Mouse (Mus musculus) megakaryocyte, embryonic 14.5 days (primary cell): ENCODE measurements at regions not wholly inside any gene's neighbourhood (a gene's known extent, or its start where the extent isn't known, plus 50 kb on each side); places are given as distances from the start of the nearest gene placed in this dataset.

Source experiments
- H3K27me3 ChIP-seq: replicated peaks from 2 replicates; pipeline ENCODE3; 2012; ENCODE audit warnings: inconsistent platforms
- H3K36me3 ChIP-seq: replicated peaks from 2 replicates; pipeline ENCODE3; 2012; ENCODE audit warnings: low read length, inconsistent platforms, mixed read lengths
- H3K4me1 ChIP-seq: 2 replicates; pipeline ENCODE4 v1.6.1; 2012; ENCODE audit warnings: inconsistent platforms
- H3K4me3 ChIP-seq: replicated peaks from 2 replicates; pipeline ENCODE3; 2012; ENCODE audit warnings: moderate library complexity, mild to moderate bottlenecking, inconsistent platforms
- H3K9me3 ChIP-seq: 2 replicates; pipeline ENCODE4 v1.6.1; 2012; ENCODE audit warnings: inconsistent platforms
- FLI1 ChIP-seq: IDR thresholded peaks from 2 replicates; pipeline ENCODE4 v1.6.1; 2012; ENCODE audit warnings: low read length, inconsistent platforms, mixed read lengths
- GATA1 ChIP-seq: IDR thresholded peaks from 3 replicates; pipeline ENCODE4 v1.6.1; 2012; ENCODE audit warnings: mixed read lengths, low read length, inconsistent platforms, borderline replicate concordance

DNA sequence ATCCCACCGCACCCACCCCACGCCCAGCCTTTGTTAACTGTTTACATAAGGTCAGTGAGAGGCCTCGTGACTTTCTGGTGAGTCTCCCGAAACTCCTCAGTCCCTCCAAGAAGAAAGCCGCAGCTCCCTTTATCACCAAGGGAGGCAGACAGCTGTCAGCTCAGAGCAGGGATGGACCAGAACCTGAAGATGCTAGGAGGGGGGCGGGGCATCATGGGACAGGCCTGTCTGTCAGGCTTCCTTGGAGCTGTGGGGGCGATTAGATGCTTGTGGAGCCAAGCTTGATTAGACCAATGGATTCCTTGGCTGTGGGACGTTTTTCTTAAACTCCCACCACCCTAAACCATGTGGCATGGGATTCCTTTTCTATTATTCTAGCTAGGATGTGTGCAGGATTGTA is 363.7 kb upstream of the Trpc7 start:
- no peak for TF ChIP-seq GATA1
- no peak for TF ChIP-seq FLI1
- Histone ChIP-seq H3K27me3 (no peaks in the 10 kb centered on the region), H3K4me1 (no peaks in the 10 kb centered on the region), H3K36me3 (no peaks in the 10 kb centered on the region), H3K9me3 (peaks cover 49% of the 10 kb centered on the region), H3K4me3 (no peak overlapping the region)

DNA sequence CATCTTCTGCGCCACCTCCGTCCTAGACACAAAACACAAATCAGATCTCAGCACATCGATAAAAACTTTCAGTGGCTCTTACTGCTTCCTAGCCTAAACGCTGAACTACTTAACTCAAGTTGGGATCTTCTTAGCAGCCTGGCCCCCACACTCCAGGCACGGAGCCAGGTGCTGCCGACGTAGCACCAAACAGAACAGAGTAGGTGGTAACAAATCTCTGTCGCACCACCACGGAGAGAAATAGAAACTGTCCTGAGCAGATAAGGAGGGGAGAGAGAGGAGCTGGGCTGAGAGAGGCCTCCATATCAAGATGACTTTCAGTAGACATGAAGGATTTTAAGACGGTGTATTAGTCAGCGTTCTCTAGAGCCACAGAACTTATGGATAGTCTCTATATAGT is 360.1 kb upstream of the Trpc7 start:
- H3K4me3 ChIP-seq, result no peak overlapping the region
- no peaks in the 10 kb centered on the region for H3K4me1 ChIP-seq
- H3K36me3 ChIP-seq, result no peaks in the 10 kb centered on the region
- peaks cover 65% of the 10 kb centered on the region for H3K9me3 ChIP-seq
- TF ChIP-seq FLI1 (no peak), GATA1 (no peak)
- no peaks in the 10 kb centered on the region for H3K27me3 ChIP-seq

DNA sequence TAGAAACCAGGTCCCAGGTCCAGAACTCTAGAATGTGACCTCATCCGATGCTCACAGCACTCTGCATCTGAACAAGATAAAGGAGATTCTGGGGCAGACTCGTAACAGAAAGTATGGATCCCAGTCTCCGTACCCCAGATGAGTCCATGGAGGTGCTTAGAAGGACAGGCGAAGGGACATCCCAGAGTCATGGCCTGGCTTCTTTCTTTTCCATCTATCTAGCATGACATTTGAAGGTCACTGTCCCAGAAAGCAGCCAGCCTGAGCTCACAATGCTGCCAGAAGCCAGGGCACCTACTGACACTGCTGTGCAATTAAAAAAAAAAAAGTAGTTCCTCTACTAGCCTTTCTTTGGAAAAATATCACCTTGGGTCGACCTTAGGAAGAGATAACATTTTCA is 354.1 kb upstream of the Trpc7 start:
- H3K4me1 ChIP-seq, result no peaks in the 10 kb centered on the region
- H3K27me3 ChIP-seq, result no peaks in the 10 kb centered on the region
- peaks cover 60% of the 10 kb centered on the region for H3K9me3 ChIP-seq
- H3K36me3 ChIP-seq, result no peaks in the 10 kb centered on the region
- no peak for TF ChIP-seq FLI1
- TF ChIP-seq GATA1, result no peak
- H3K4me3 ChIP-seq, result no peak overlapping the region

DNA sequence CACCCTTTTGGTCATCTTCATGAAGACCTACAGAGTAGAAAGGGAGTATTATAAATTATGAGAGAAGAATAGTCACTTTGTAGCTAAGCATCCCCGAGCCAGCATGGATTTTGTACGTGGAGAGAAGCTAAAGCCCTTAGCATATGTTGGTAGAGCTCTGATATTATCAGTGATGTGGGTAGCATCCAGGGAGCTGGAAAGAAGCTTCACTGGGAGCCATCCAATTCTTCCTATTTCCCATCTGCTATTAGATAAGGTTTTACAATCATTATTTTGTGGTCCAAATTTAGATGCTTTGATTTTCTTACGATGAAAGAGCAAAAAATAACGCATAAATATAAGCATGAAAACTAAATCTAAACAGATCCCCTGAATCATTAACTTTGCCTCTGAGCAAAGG is 353.6 kb upstream of the Trpc7 start:
- Histone ChIP-seq H3K27me3 (no peaks in the 10 kb centered on the region), H3K9me3 (peaks cover 58% of the 10 kb centered on the region), H3K36me3 (no peaks in the 10 kb centered on the region), H3K4me1 (no peaks in the 10 kb centered on the region), H3K4me3 (no peak overlapping the region)
- TF ChIP-seq GATA1 (no peak), FLI1 (no peak)

DNA sequence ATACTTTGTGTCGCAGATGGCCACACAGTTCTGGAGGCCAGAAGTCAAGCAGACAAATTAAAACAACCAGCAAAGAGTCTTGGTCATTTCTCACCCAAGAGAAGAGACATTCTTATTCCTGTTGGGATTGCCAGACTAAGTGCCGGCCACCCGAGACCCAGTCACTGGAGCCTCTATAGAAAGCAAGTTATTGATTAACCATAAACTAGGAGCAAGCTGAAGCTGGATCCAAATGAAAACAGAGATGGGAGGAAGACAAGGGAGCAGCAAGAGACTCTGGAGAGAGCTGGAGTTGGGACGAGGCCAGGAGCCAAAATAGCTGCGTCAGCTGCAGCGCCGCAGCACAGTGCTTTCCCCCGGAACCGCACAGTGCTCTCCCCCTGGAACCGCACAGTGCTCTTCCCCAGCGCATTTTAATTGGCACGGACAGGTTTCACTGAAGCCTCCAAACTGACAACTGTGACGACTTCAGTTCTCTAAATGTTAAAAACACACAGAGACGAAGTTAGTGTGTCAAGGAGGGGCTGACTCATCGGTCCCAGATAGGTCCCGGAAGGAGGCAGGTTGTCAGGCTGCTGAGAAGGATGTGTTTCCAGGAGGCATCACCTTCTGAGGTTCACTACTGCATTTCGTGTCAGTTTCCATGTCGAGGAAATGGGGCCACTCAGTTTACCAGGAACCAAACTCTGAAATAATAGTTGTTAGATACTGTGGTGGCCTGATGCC is 350.6 kb upstream of the Trpc7 start:
- H3K36me3 ChIP-seq, result no peaks in the 10 kb centered on the region
- H3K4me1 ChIP-seq, result no peaks in the 10 kb centered on the region
- TF ChIP-seq FLI1, result no peak
- no peak for TF ChIP-seq GATA1
- no peaks in the 10 kb centered on the region for H3K27me3 ChIP-seq
- no peak overlapping the region for H3K4me3 ChIP-seq
- H3K9me3 ChIP-seq, result peaks cover 28% of the 10 kb centered on the region

DNA sequence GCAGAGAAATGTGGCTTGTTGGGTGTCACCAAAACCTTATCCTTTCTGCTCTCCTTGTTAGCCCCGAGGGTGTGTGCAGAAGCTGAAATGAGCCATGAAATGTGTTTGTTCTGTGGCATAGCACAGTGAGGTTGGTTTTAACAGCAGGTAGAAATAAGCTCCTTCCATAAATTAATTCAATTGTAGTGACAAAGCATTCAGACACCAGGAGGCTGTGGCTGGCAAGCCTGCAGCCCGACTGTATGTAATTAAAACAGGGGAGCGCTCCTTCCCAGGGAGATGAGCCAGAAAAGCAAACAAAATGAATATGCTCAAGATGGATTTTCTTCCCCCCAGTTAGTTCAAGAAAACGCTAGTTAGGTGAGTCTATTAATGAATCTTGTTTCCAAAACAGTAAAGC is 341.1 kb upstream of the Trpc7 start:
- TF ChIP-seq GATA1 (no peak), FLI1 (no peak)
- Histone ChIP-seq H3K27me3 (no peaks in the 10 kb centered on the region), H3K4me1 (no peaks in the 10 kb centered on the region), H3K36me3 (no peaks in the 10 kb centered on the region), H3K9me3 (peaks cover 43% of the 10 kb centered on the region), H3K4me3 (no peak overlapping the region)

DNA sequence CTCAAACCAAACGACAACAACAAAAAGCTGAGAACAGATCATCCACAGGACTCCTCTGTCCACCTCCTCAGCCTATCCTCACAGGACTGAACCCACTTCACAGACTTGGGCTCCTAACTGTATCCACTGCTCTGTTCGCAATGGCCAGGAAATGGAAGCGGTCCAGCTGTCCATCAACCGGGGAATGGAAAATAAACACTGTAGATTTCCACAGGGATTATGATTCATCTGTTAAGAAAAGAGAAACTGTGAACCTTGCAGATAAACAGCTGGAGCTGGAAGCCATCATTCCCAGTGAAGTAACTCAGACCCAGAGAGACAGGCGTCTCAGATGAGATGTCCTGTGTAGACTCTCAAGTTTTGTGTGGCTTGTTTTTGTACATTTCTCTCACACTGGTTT is 340.4 kb upstream of the Trpc7 start:
- Histone ChIP-seq H3K4me3 (no peak overlapping the region), H3K4me1 (no peaks in the 10 kb centered on the region), H3K36me3 (no peaks in the 10 kb centered on the region), H3K27me3 (no peaks in the 10 kb centered on the region), H3K9me3 (peaks cover 48% of the 10 kb centered on the region)
- no peak for TF ChIP-seq FLI1
- TF ChIP-seq GATA1, result no peak

DNA sequence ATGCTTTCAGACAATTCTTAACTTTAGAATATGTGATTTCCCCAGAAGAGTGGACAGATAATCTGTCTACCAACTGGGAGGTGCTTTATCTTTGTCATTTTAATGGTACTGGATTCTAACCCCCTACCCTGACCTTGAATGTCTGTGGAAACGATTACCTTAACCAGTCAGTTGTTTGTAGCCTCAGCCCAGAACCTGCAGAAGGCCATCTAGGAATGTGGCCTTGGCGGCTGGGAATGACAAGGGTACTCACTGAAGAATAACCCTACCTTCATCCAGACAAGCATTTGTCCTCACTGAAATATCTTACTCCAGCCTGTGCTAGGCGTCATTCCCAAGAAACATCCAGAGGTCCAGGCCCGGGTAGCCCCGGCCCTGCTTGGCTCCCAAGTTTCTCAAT is 337.1 kb upstream of the Trpc7 start:
- Histone ChIP-seq H3K4me1 (no peaks in the 10 kb centered on the region), H3K4me3 (no peak overlapping the region), H3K9me3 (peaks cover 48% of the 10 kb centered on the region), H3K36me3 (no peaks in the 10 kb centered on the region), H3K27me3 (no peaks in the 10 kb centered on the region)
- TF ChIP-seq FLI1, result no peak
- no peak for TF ChIP-seq GATA1

DNA sequence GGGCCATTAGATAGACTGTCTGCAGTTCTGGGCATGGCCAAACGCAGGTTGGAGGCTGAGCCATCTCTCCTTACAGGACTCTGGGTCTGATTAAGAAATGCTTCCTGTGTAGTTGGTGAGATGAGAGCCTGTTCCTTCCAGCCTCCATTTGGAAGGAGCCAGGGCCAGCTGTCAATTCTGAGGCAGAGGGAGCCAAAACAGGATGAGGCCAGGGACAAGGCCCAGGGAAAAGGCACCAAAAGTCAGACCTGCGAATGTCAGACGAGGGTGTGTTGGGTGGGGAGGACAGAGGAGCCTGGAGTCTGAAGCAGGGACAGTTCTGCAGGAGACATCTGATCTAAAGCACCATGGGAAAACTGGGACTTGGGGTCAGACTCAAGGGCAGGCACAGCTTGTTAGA is 335.9 kb upstream of the Trpc7 start:
- Histone ChIP-seq H3K4me3 (no peak overlapping the region), H3K27me3 (no peaks in the 10 kb centered on the region), H3K9me3 (peaks cover 45% of the 10 kb centered on the region), H3K36me3 (no peaks in the 10 kb centered on the region), H3K4me1 (no peaks in the 10 kb centered on the region)
- no peak for TF ChIP-seq GATA1
- no peak for TF ChIP-seq FLI1

DNA sequence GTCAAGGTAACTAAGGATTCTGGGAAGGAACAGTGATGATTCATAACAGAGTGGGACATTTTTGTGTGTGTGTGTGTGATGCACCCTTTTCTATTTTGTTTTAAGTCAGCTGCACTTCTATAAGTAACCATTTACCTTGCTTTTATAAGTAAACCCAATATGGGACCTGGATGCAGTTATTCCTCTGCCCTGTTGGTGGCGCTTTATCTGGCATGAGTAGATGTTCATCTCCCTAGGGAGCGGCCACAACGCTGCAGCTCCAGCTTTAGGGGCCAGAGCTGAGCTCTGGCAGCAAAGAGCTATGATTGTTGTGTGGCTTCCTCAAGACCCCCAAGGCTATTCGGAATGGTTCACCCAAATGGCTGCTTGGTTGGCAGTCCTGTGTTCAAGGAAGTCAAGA is 334.5 kb upstream of the Trpc7 start:
- H3K4me3 ChIP-seq, result no peak overlapping the region
- TF ChIP-seq GATA1 (no peak), FLI1 (no peak)
- peaks cover 43% of the 10 kb centered on the region for H3K9me3 ChIP-seq

DNA sequence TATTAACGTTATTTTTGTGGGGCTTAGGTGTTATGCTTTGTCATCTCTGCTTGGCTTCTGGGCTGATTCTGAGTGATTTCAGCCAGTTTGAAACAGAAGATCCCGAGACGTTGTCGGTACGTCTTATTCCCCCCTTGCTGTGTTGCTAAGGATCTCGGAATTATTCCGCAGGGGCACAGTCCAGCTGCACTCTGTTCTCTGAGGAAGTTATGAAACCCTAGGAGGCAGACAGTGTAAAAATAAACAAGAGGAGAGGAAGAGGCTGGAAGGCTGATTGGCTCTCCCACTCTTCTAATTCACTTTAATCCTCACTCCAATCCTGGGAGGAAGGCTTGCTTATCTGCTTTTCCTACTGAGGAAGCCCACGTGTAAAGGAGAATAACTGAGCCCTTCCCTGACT is 325.3 kb upstream of the Trpc7 start:
- Histone ChIP-seq H3K27me3 (no peaks in the 10 kb centered on the region), H3K36me3 (no peaks in the 10 kb centered on the region), H3K4me1 (no peaks in the 10 kb centered on the region), H3K4me3 (no peak overlapping the region), H3K9me3 (peaks cover 64% of the 10 kb centered on the region)
- TF ChIP-seq FLI1 (no peak), GATA1 (no peak)

More for the DNA sequence above, 334.5 kb upstream of the Trpc7 start:
- Histone ChIP-seq H3K4me1 (no peaks in the 10 kb centered on the region), H3K36me3 (no peaks in the 10 kb centered on the region), H3K27me3 (no peaks in the 10 kb centered on the region)
